Mouse (Mus musculus) hindbrain, embryonic 15.5 days (tissue): ENCODE measurements at regions not wholly inside any gene's neighbourhood (a gene's known extent, or its start where the extent isn't known, plus 50 kb on each side); places are given as distances from the start of the nearest gene placed in this dataset.

ENCODE experiments used
- ATAC-seq: fragments of 200-750 bp; cut with Nextera tagmentation; 2 replicates; pipeline ENCODE4 v1.8.0; 2017; ENCODE audit warnings: low read depth, moderate number of reproducible peaks, moderate TSS enrichment; ENCODE audit not compliant: low FRiP score
- H3K27ac ChIP-seq: fragments of 300-500 bp; sonication (generic); replicated peaks from 2 replicates; pipeline ENCODE4 v1.5.1; 2015; ENCODE audit warnings: mild to moderate bottlenecking, inconsistent platforms
- H3K27me3 ChIP-seq: fragments of 300-500 bp; sonication (generic); 2 replicates; pipeline ENCODE4 v1.6.1; 2015; ENCODE audit warnings: control low read depth, inconsistent platforms
- H3K36me3 ChIP-seq: fragments of 300-500 bp; sonication (generic); 2 replicates; pipeline ENCODE4 v1.6.1; 2015; ENCODE audit warnings: control low read depth, inconsistent platforms
- H3K4me1 ChIP-seq: fragments of 300-500 bp; sonication (generic); replicated peaks from 2 replicates; pipeline ENCODE4 v1.6.1; 2015; ENCODE audit warnings: control low read depth, inconsistent platforms
- H3K4me2 ChIP-seq: fragments of 300-500 bp; sonication (generic); 2 replicates; pipeline ENCODE4 v1.6.1; 2015; ENCODE audit warnings: moderate library complexity, mild to moderate bottlenecking, inconsistent platforms
- H3K4me3 ChIP-seq: fragments of 300-500 bp; sonication (generic); 2 replicates; pipeline ENCODE4 v1.5.1; 2015; ENCODE audit warnings: mild to moderate bottlenecking, inconsistent platforms
- H3K9ac ChIP-seq: fragments of 300-500 bp; sonication (generic); 2 replicates; pipeline ENCODE4 v1.6.1; 2015; ENCODE audit warnings: inconsistent platforms
- H3K9me3 ChIP-seq: fragments of 300-500 bp; sonication (generic); 2 replicates; pipeline ENCODE4 v1.6.1; 2016; ENCODE audit warnings: control low read depth, inconsistent platforms
- WGBS: fragments of 180-500 bp; shearing (Covaris S2); methylation state at CpG from one replicate; pipeline ENCODE4 v1.1.7; 2015; 5-methylcytosine and 5-hydroxymethylcytosine counted together

DNA sequence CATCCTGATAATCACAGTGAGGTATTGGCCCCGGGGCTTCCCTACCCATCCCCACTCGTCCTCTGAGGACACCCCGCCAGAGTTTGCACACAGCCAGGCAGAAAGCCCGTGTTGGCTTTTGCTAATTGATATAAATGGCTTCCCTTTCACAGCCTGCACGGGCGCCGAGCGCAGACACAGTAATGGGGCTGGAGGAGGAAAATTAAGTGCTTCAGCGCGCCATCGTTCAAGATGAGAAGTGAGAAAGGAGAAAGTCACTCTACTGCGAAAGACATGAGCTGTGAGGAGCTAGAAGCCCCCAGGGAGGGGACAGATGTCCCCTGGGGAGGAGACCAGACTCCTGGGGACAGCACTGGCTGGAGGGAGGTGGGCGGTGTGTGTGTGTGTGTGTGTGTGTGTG is 239.2 kb upstream of the Sulf2 start:
- WGBS: 24% methylated on average over 13 of the region's 13 CpGs
- H3K4me3 ChIP-seq: no peak overlapping the region
- no peak overlapping the region; the same call in 1 of the 2 replicates for H3K4me2 ChIP-seq
- no peaks in the 10 kb centered on the region for H3K9me3 ChIP-seq
- no peaks in the 10 kb centered on the region for H3K27me3 ChIP-seq
- peaks cover 23% of the 10 kb centered on the region for H3K4me1 ChIP-seq
- H3K36me3 ChIP-seq: no peaks in the 10 kb centered on the region
- H3K27ac ChIP-seq: peak overlapping the region; percentile 56; the same call in 1 of the 2 replicates
- ATAC-seq: 0 out of 2 replicates have a peak, but pooled peaks have one; percentile 65
- H3K9ac ChIP-seq: no peak overlapping the region

- Histone ChIP-seq H3K27ac (no peak overlapping the region), H3K4me3 (no peak overlapping the region), H3K27me3 (no peaks in the 10 kb centered on the region), H3K9ac (no peak overlapping the region), H3K9me3 (no peaks in the 10 kb centered on the region), H3K36me3 (no peaks in the 10 kb centered on the region), H3K4me1 (peaks cover 25% of the 10 kb centered on the region), H3K4me2 (no peak overlapping the region)
- WGBS: 31% methylated on average over 5 of the region's 5 CpGs
- no peak for ATAC-seq
Observed at GRCm38 (mm10) chr2:166391176-166391575, 235.7 kb upstream of the Sulf2 start.

- no peak overlapping the region for H3K27ac ChIP-seq
- no peak for ATAC-seq
- H3K27me3 ChIP-seq: no peaks in the 10 kb centered on the region
- peaks cover 38% of the 10 kb centered on the region for H3K4me1 ChIP-seq
- no peak overlapping the region for H3K4me3 ChIP-seq
- 20% methylated on average over 6 of the region's 6 CpGs for WGBS
- no peak overlapping the region for H3K9ac ChIP-seq
- no peaks in the 10 kb centered on the region for H3K9me3 ChIP-seq
- no peaks in the 10 kb centered on the region for H3K36me3 ChIP-seq
- no peak overlapping the region for H3K4me2 ChIP-seq
Observed at GRCm38 (mm10) chr2:166388050-166388449, 232.6 kb upstream of the Sulf2 start.

GRCm38 (mm10) chr2:166386817-166387216 is 231.4 kb upstream of the Sulf2 start:
- H3K9me3 ChIP-seq: no peaks in the 10 kb centered on the region
- no peaks in the 10 kb centered on the region for H3K36me3 ChIP-seq
- ATAC-seq: peak; percentile 5; the same call in 1 of the 2 replicates
- no peak overlapping the region for H3K4me3 ChIP-seq
- 49% methylated on average over 5 of the region's 5 CpGs for WGBS
- no peak overlapping the region for H3K27ac ChIP-seq
- no peak overlapping the region for H3K4me2 ChIP-seq
- no peak overlapping the region for H3K9ac ChIP-seq
- H3K27me3 ChIP-seq: no peaks in the 10 kb centered on the region
- peaks cover 38% of the 10 kb centered on the region for H3K4me1 ChIP-seq

DNA sequence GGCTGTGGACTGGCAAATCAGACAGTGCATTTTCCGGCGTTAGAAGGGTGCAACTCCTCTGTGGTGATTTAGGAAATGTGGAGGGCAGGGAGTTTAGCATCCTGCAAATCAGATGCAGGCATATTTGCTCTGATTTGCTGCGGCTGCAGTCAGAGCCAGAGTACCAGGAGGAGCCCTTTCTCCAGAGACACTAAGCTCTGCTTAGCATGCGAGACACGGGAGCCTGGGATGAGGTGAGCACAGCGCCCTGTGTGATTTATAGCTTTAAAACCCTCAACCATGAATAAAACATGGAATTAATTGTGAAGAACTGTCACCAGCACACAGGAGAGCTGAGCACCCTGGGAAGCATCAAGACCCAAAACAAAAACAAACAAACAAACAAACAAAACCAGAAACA is 229.1 kb upstream of the Sulf2 start:
- no peaks in the 10 kb centered on the region for H3K36me3 ChIP-seq
- 14% methylated on average over 6 of the region's 6 CpGs for whole genome bisulfite sequencing
- H3K27me3 ChIP-seq: no peaks in the 10 kb centered on the region
- H3K27ac ChIP-seq: peak overlapping the region; percentile 54
- H3K4me1 ChIP-seq: peaks cover 38% of the 10 kb centered on the region
- no peaks in the 10 kb centered on the region for H3K9me3 ChIP-seq
- no peak for ATAC-seq
- H3K4me2 ChIP-seq: no peak overlapping the region
- no peak overlapping the region for H3K9ac ChIP-seq
- H3K4me3 ChIP-seq: no peak overlapping the region

DNA sequence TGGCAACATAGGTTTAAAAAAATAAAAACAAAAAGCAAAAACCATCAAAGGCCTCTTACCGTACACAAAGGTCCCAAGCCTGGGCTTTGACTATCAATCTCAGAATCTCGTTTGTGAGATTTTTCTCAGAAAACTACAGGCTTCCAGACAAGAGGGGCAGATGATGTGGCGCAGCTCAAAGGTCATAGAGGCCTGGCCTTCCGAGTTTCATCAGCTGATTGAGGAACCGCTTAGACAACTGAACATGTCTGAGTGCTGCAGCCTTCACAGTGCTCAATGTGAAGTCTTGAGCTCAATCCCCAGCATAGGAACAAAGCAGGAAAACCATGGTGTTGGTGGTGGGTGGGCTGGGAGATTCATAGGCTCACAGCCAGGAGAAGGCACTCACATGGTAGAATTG is 227.9 kb upstream of the Sulf2 start:
- peaks cover 35% of the 10 kb centered on the region for H3K4me1 ChIP-seq
- 0 out of 2 replicates have a peak, but pooled peaks cover 5% of the 10 kb centered on the region for H3K27me3 ChIP-seq
- H3K4me2 ChIP-seq: no peak overlapping the region
- no peak overlapping the region for H3K9ac ChIP-seq
- no peaks in the 10 kb centered on the region for H3K36me3 ChIP-seq
- 84% methylated on average over 5 of the region's 5 CpGs for WGBS
- ATAC-seq: no peak
- H3K4me3 ChIP-seq: no peak overlapping the region
- H3K27ac ChIP-seq: 0 out of 2 replicates have a peak overlapping the region, but pooled peaks have one; percentile 3
- H3K9me3 ChIP-seq: no peaks in the 10 kb centered on the region

DNA sequence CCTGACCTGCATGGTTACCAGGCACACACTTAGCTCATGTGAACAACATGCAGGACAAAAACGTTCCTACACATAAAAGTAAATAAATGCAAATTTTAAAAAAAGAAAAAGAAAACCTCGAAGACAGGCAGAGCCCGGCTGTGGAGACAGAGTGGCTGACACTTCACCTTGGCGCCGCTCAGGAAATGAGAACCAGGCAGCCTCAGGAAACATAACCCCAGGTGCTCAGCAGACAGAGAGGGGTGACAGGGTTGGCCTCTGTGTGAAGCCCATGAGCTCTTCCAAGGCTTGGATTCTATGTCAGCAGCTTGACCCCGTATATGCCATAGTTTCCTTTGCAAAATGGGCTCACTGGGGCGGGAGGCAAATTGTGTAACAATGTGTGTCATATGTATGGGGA is 226.7 kb upstream of the Sulf2 start:
- Histone ChIP-seq H3K27ac (no peak overlapping the region), H3K4me1 (peaks cover 36% of the 10 kb centered on the region), H3K27me3 (0 out of 2 replicates have a peak, but pooled peaks cover 5% of the 10 kb centered on the region), H3K4me3 (no peak overlapping the region), H3K9ac (no peak overlapping the region), H3K36me3 (no peaks in the 10 kb centered on the region), H3K4me2 (no peak overlapping the region), H3K9me3 (no peaks in the 10 kb centered on the region)
- WGBS: 80% methylated on average over 7 of the region's 7 CpGs
- ATAC-seq: no peak

- no peak overlapping the region for H3K4me2 ChIP-seq
- no peak for ATAC-seq
- H3K9me3 ChIP-seq: no peaks in the 10 kb centered on the region
- peaks cover 31% of the 10 kb centered on the region for H3K4me1 ChIP-seq
- 0 out of 2 replicates have a peak, but pooled peaks cover 5% of the 10 kb centered on the region for H3K27me3 ChIP-seq
- no peak overlapping the region for H3K9ac ChIP-seq
- H3K27ac ChIP-seq: no peak overlapping the region
- H3K4me3 ChIP-seq: no peak overlapping the region
- H3K36me3 ChIP-seq: no peaks in the 10 kb centered on the region
- 82% methylated on average over 9 of the region's 9 CpGs for WGBS
Observed at GRCm38 (mm10) chr2:166380854-166381253, 225.4 kb upstream of the Sulf2 start.

DNA sequence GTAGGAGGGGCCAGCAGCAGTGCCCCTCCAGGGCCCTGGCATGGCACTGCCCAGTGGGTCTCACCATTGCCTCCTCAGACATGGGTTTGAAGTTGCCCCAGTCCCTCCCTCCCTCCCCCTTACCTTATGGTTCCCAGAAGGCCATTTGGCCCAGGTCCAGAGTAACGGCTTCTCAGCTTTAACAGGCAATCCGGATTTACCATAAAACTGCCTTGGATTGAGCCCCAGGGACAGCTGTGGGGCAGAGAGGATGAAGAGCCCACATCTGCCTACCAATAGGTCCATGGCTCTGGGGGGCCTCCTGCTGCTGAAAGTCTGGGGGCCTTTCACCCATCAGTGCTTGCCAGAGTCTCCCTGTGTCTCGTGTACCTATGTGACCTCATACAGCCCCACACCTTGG is 222.9 kb upstream of the Sulf2 start:
- 42% methylated on average over 3 of the region's 3 CpGs for WGBS
- H3K27me3 ChIP-seq: 0 out of 2 replicates have a peak, but pooled peaks cover 9% of the 10 kb centered on the region
- no peak overlapping the region for H3K27ac ChIP-seq
- peaks cover 9% of the 10 kb centered on the region for H3K4me1 ChIP-seq
- no peaks in the 10 kb centered on the region for H3K9me3 ChIP-seq
- no peak overlapping the region for H3K4me3 ChIP-seq
- no peak overlapping the region for H3K9ac ChIP-seq
- H3K36me3 ChIP-seq: no peaks in the 10 kb centered on the region
- no peak overlapping the region for H3K4me2 ChIP-seq
- no peak for ATAC-seq

GRCm38 (mm10) chr2:166377329-166377728 is 221.9 kb upstream of the Sulf2 start:
- peak; percentile 63; the same call in 1 of the 2 replicates for ATAC-seq
- Histone ChIP-seq H3K9me3 (no peaks in the 10 kb centered on the region), H3K9ac (no peak overlapping the region), H3K4me2 (no peak overlapping the region), H3K4me3 (no peak overlapping the region), H3K4me1 (peaks cover 9% of the 10 kb centered on the region), H3K27ac (no peak overlapping the region), H3K36me3 (no peaks in the 10 kb centered on the region), H3K27me3 (0 out of 2 replicates have a peak, but pooled peaks cover 9% of the 10 kb centered on the region)
- WGBS: 13% methylated on average over 3 of the region's 3 CpGs

DNA sequence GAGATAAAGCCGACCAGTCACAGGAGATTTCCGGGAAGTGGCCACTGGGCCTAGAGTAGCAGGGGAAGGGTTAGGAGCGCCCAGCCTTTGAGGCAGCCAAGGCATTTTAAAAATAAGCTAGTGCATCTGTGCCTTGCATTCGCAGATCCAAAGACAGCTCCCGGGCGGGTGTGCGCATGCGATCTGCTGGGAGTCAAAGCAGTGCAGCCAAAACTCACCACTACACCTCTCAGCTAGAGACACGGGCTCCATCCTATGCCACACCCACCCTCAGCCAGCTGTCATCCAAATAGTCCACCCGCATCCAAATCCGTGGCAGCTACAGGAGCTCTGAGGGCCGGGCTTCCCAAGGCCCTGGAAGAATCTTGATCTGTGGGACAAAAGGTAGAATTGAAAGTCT is 220.2 kb upstream of the Sulf2 start:
- H3K4me2 ChIP-seq: no peak overlapping the region
- H3K9ac ChIP-seq: no peak overlapping the region
- H3K9me3 ChIP-seq: no peaks in the 10 kb centered on the region
- no peaks in the 10 kb centered on the region for H3K36me3 ChIP-seq
- H3K4me3 ChIP-seq: no peak overlapping the region
- no peak overlapping the region for H3K27ac ChIP-seq
- 0 out of 2 replicates have a peak, but pooled peaks cover 9% of the 10 kb centered on the region for H3K27me3 ChIP-seq
- ATAC-seq: no peak
- H3K4me1 ChIP-seq: peaks cover 9% of the 10 kb centered on the region
- 87% methylated on average over 12 of the region's 12 CpGs for WGBS

GRCm38 (mm10) chr2:166370776-166371175 is 215.3 kb upstream of the Sulf2 start:
- Histone ChIP-seq H3K27me3 (0 out of 2 replicates have a peak, but pooled peaks cover 5% of the 10 kb centered on the region), H3K36me3 (no peaks in the 10 kb centered on the region), H3K9ac (no peak overlapping the region), H3K4me1 (no peaks in the 10 kb centered on the region), H3K4me2 (no peak overlapping the region), H3K27ac (no peak overlapping the region), H3K9me3 (no peaks in the 10 kb centered on the region), H3K4me3 (no peak overlapping the region)
- no peak for ATAC-seq
- WGBS: 76% methylated on average over 6 of the region's 6 CpGs

DNA sequence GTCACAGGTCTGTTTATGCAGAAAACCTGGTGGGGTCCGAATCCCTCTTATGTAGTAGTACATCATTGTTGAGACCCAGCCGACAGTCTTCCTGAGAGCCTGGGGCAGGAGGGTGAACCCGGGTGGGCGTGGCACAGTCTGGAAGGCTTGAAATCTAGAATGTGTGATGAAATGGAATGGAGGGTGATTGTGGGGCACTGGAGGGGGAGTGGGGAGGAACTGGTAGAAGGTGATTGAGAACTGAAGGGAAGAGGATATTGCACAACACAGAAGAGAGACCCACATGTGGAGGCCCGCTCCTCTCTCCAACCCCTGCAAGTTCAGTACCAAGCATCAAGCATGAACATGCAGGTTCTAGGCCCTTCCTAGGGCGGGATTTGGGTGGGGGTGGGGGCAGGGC is 206.2 kb upstream of the Sulf2 start:
- 87% methylated on average over 6 of the region's 6 CpGs for WGBS
- Histone ChIP-seq H3K4me3 (no peak overlapping the region), H3K4me1 (peaks cover 14% of the 10 kb centered on the region), H3K36me3 (no peaks in the 10 kb centered on the region), H3K27me3 (no peaks in the 10 kb centered on the region), H3K9me3 (no peaks in the 10 kb centered on the region), H3K9ac (no peak overlapping the region), H3K4me2 (no peak overlapping the region), H3K27ac (no peak overlapping the region)
- no peak for ATAC-seq
